Mouse (Mus musculus): Measurements from ENCODE around the gene Hnrnpl. TPM values are rescaled to one million over a fixed set of nuclear protein-coding genes. Genes with fewer than 3 reads are reported as not detected.

The Hnrnpl gene
- 151 and 154 TPM in 2 replicates for polyA plus RNA-seq (2015; fragmentation: Nextera tagmentation; extraction: Ambion mirVana)

DNA sequence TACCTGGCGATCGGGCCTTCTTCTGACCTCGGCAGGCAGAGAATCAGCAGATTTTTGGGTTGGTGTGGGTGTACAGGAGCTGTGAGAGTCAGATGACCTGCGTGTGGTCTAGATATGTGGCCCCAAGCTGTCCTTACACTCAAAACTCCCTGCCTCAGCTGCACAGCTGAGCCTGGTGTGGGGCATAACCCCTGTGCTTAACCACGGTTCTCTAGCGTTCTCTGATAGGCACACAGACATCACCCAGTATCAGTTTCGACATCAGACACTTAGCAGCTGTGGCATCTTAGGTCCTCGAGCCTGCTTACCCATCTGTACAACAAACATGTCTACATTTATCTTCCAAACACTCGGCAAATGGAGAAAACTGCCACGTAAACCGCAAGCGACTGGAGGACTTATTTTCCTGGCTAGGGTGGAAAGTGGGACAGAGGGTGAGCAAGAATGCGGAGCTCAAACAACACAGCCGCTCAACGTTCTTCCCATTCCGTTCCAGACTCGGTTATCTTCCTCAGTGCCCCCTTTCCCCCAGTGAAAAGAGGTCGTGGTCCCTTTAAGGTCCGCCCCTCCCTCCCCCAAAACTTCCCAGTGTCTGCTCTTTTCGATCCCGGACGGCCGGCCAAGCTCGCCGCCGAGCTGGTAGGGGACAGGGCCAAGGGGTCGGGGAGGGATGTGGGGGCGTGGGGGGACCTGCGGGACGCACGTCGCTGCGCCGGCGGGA lies at the start of gene Hnrnpl:
TSS of gene Hnrnpl (plus strand) at position 321 of the 721 bp plus-strand sequence.
- Histone ChIP-seq H3K4me2 (replicated peaks; ENCODE audit: low read depth, low read length) (peak within 1 kb of the TSS; percentile 98), H3K4me3 (ENCODE audit: low read depth, low read length) (peak within 1 kb of the TSS; percentile 75), H3K9ac (replicated peaks; ENCODE audit: low read depth) (peak within 1 kb of the TSS; percentile 83), H3K4me1 (ENCODE audit: insufficient read depth, low read depth, low read length) (peaks cover 23% of the 10 kb centered on the region; the same call in 1 of the 2 replicates), H3K27me3 (replicated peaks; ENCODE audit: insufficient read depth, low read length) (no peaks in the 10 kb centered on the region), H3K27ac (ENCODE audit: low read length) (peak within 1 kb of the TSS; percentile 100), H3K9me3 (ENCODE audit: low read length) (no peaks in the 10 kb centered on the region), H3K36me3 (ENCODE audit: insufficient read depth, low read length) (peaks cover 5% of the 10 kb centered on the region; the same call in 1 of the 2 replicates)
- WGBS = 2% methylated on average over 31 of the region's 35 CpGs
- peak; percentile 10 for ATAC-seq
- TF ChIP-seq CTCF (IDR thresholded peaks at IDR 0.05) (no peak), EP300 (IDR thresholded peaks at IDR 0.05) (peak; percentile 33; the same call in 1 of the 2 replicates)
- peak; percentile 85 for DNase-seq (ENCODE audit: low spot score)

GRCm38 (mm10) chr7:28758623-28759022 lies 49.7 kb upstream of the Hnrnpl start:
- no peak overlapping the region for H3K9ac ChIP-seq (replicated peaks; ENCODE audit: low read depth)
- DNase-seq (ENCODE audit: low spot score) (no peak), ATAC-seq (no peak)
- peaks cover 13% of the 10 kb centered on the region; the same call in 1 of the 2 replicates for H3K36me3 ChIP-seq (ENCODE audit: insufficient read depth, low read length)
- WGBS = 86% methylated on average over 13 of the region's 13 CpGs
- H3K4me3 ChIP-seq (ENCODE audit: low read depth, low read length) = no peak overlapping the region
- H3K4me1 ChIP-seq (ENCODE audit: insufficient read depth, low read depth, low read length) = no peaks in the 10 kb centered on the region
- H3K4me2 ChIP-seq (replicated peaks; ENCODE audit: low read depth, low read length) = no peak overlapping the region
- H3K27me3 ChIP-seq (replicated peaks; ENCODE audit: insufficient read depth, low read length) = 0 out of 2 replicates have a peak, but pooled peaks cover 7% of the 10 kb centered on the region
- no peak for TF ChIP-seq CTCF (IDR thresholded peaks at IDR 0.05)
- no peak for TF ChIP-seq EP300 (IDR thresholded peaks at IDR 0.05)
- no peaks in the 10 kb centered on the region for H3K9me3 ChIP-seq (ENCODE audit: low read length)
- H3K27ac ChIP-seq (ENCODE audit: low read length) = no peak overlapping the region

- Histone ChIP-seq H3K9ac (replicated peaks; ENCODE audit: low read depth) (no peak overlapping the region), H3K36me3 (ENCODE audit: insufficient read depth, low read length) (peaks cover 13% of the 10 kb centered on the region; the same call in 1 of the 2 replicates), H3K4me1 (ENCODE audit: insufficient read depth, low read depth, low read length) (peaks cover 6% of the 10 kb centered on the region; the same call in 1 of the 2 replicates), H3K9me3 (ENCODE audit: low read length) (no peaks in the 10 kb centered on the region), H3K27ac (ENCODE audit: low read length) (no peak overlapping the region), H3K4me3 (ENCODE audit: low read depth, low read length) (no peak overlapping the region), H3K27me3 (replicated peaks; ENCODE audit: insufficient read depth, low read length) (no peaks in the 10 kb centered on the region), H3K4me2 (replicated peaks; ENCODE audit: low read depth, low read length) (no peak overlapping the region)
- no peak for TF ChIP-seq CTCF (IDR thresholded peaks at IDR 0.05)
- TF ChIP-seq EP300 (IDR thresholded peaks at IDR 0.05) = no peak
- no peak for ATAC-seq
- no peak for DNase-seq (ENCODE audit: low spot score)
- WGBS = 87% methylated on average over 9 of the region's 9 CpGs
These were observed 46.4 kb upstream of the Hnrnpl start for GRCm38 (mm10) chr7:28761907-28762306.

DNA sequence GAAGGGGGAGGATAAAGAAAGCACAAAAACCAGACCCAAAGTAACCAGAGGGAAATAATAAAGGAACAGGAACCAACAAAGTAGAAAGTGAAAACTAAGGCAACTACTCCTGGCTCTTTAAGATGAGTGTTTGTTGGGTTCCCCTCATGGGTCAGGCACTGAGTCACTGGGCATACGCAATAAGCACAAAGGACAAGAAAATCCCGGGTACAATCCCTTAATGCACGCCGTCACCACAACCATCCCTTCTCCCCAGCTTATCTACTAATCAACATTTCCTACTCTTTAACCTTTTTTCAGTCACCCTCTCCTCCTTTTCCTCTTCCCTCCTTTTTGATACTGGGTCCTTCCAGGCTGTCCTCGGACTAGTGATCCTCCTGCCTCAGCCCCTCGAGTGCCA lies 43.1 kb upstream of the Hnrnpl start:
- TF ChIP-seq CTCF (IDR thresholded peaks at IDR 0.05) = no peak
- Histone ChIP-seq H3K36me3 (ENCODE audit: insufficient read depth, low read length) (peaks cover 7% of the 10 kb centered on the region; the same call in 1 of the 2 replicates), H3K9ac (replicated peaks; ENCODE audit: low read depth) (no peak overlapping the region), H3K4me3 (ENCODE audit: low read depth, low read length) (peak overlapping the region; percentile 72; the same call in 1 of the 2 replicates), H3K4me2 (replicated peaks; ENCODE audit: low read depth, low read length) (peak overlapping the region; percentile 64), H3K9me3 (ENCODE audit: low read length) (no peaks in the 10 kb centered on the region), H3K4me1 (ENCODE audit: insufficient read depth, low read depth, low read length) (peaks cover 6% of the 10 kb centered on the region; the same call in 1 of the 2 replicates), H3K27me3 (replicated peaks; ENCODE audit: insufficient read depth, low read length) (no peaks in the 10 kb centered on the region), H3K27ac (ENCODE audit: low read length) (no peak overlapping the region)
- ATAC-seq (no peak), DNase-seq (ENCODE audit: low spot score) (peak; percentile 10)
- 79% methylated on average over 6 of the region's 6 CpGs for WGBS

GRCm38 (mm10) chr7:28766173-28766879 lies 42.0 kb upstream of the Hnrnpl start, which contains the start of gene Sirt2:
Sirt2 (plus strand) TSS chr7:28766735.
- Histone ChIP-seq H3K9me3 (ENCODE audit: low read length) (no peaks in the 10 kb centered on the region), H3K36me3 (ENCODE audit: insufficient read depth, low read length) (no peaks in the 10 kb centered on the region), H3K27me3 (replicated peaks; ENCODE audit: insufficient read depth, low read length) (no peaks in the 10 kb centered on the region), H3K4me2 (replicated peaks; ENCODE audit: low read depth, low read length) (peak within 1 kb of the TSS; percentile 65), H3K4me1 (ENCODE audit: insufficient read depth, low read depth, low read length) (peaks cover 6% of the 10 kb centered on the region; the same call in 1 of the 2 replicates), H3K9ac (replicated peaks; ENCODE audit: low read depth) (peak within 1 kb of the TSS; percentile 44), H3K27ac (ENCODE audit: low read length) (peak within 1 kb of the TSS; percentile 57; the same call in 1 of the 2 replicates), H3K4me3 (ENCODE audit: low read depth, low read length) (peak within 1 kb of the TSS; percentile 72)
- ATAC-seq = peak; percentile 98
- DNase-seq (ENCODE audit: low spot score) = peak; percentile 99
- TF ChIP-seq CTCF (IDR thresholded peaks at IDR 0.05) (peak; percentile 34), EP300 (IDR thresholded peaks at IDR 0.05) (peak; percentile 91)
- WGBS = under 1% methylated on average over 45 of the region's 45 CpGs

- DNase-seq (ENCODE audit: low spot score) = peak; percentile 22
- Histone ChIP-seq H3K9ac (replicated peaks; ENCODE audit: low read depth) (peak overlapping the region; percentile 44; the same call in 1 of the 2 replicates), H3K36me3 (ENCODE audit: insufficient read depth, low read length) (no peaks in the 10 kb centered on the region), H3K27me3 (replicated peaks; ENCODE audit: insufficient read depth, low read length) (no peaks in the 10 kb centered on the region), H3K4me3 (ENCODE audit: low read depth, low read length) (peak overlapping the region; percentile 72), H3K27ac (ENCODE audit: low read length) (no peak overlapping the region), H3K9me3 (ENCODE audit: low read length) (no peaks in the 10 kb centered on the region), H3K4me2 (replicated peaks; ENCODE audit: low read depth, low read length) (peak overlapping the region; percentile 65), H3K4me1 (ENCODE audit: insufficient read depth, low read depth, low read length) (peaks cover 6% of the 10 kb centered on the region; the same call in 1 of the 2 replicates)
- under 1% methylated on average over 14 of the region's 14 CpGs for WGBS
- TF ChIP-seq EP300 (IDR thresholded peaks at IDR 0.05) = no peak
- no peak for TF ChIP-seq CTCF (IDR thresholded peaks at IDR 0.05)
- no peak for ATAC-seq
These were observed 41.4 kb upstream of the Hnrnpl start for GRCm38 (mm10) chr7:28766910-28767309.

Data from lung, postnatal 0 days (tissue).